Mouse (Mus musculus): ENCODE measurements around the gene Ldb3. TPM values are rescaled to one million over a fixed set of nuclear protein-coding genes. Genes with fewer than 3 reads are reported as not detected.

Ldb3 gene
- total RNA-seq (2021) = 1,000 to 10,000 TPM; 2,135 to 2,411 TPM
- long read RNA-seq, experiment 1, partial matches to known transcripts = 64 of 522 reads
- long read RNA-seq, experiment 1, other reads (novel, unspliced or antisense) = 458 of 522 reads
- long read RNA-seq, experiment 2, partial matches to known transcripts = 71 of 547 reads
- long read RNA-seq, experiment 2, other reads (novel, unspliced or antisense) = 474 of 547 reads

GRCm38 (mm10) chr14:34588498-34588897, at the start of gene Ldb3:
Gene Ldb3 (minus strand): TSS chr14:34588682.
- intact Hi-C loops (cut with DNase I) = no loop called here
- DNase-seq = peak in 1 of 2 experiments; percentile 57

GRCm38 (mm10) chr14:34635721-34636120, 47.2 kb upstream of the Ldb3 start:
- intact Hi-C loops (cut with DNase I) = no loop called here
- DNase-seq = no peak

GRCm38 (mm10) chr14:34635192-34635591, 46.7 kb upstream of the Ldb3 start:
- no peak for DNase-seq
- intact Hi-C loops (cut with DNase I) = no loop called here

- no peak for DNase-seq
- intact Hi-C loops (cut with DNase I) = no loop called here
Measured at GRCm38 (mm10) chr14:34632722-34633448, 44.4 kb upstream of the Ldb3 start.

- DNase-seq = no peak
- intact Hi-C loops (cut with DNase I) = no loop called here
Measured at GRCm38 (mm10) chr14:34626824-34627223, 38.3 kb upstream of the Ldb3 start.

GRCm38 (mm10) chr14:34623531-34624210, 35.2 kb upstream of the Ldb3 start:
- intact Hi-C loops (cut with DNase I) = loop anchor here (5.0 kb wide), 1 partner anchor 39 kb away; no protein-coding TSS in a partner anchor

GRCm38 (mm10) chr14:34623074-34623473, 34.6 kb upstream of the Ldb3 start:
- intact Hi-C loops (cut with DNase I) = loop anchor here (5.0 kb wide), 1 partner anchor 39 kb away; no protein-coding TSS in a partner anchor
- DNase-seq = no peak

More at GRCm38 (mm10) chr14:34623531-34624210, 35.2 kb upstream of the Ldb3 start:
- no peak for DNase-seq

GRCm38 (mm10) chr14:34620611-34621376, 32.3 kb upstream of the Ldb3 start:
- DNase-seq = no peak
- intact Hi-C loops (cut with DNase I) = loop anchor here (5.0 kb wide), 1 partner anchor 42 kb away; no protein-coding TSS in a partner anchor

GRCm38 (mm10) chr14:34618808-34619207, 30.3 kb upstream of the Ldb3 start:
- DNase-seq = no peak
- intact Hi-C loops (cut with DNase I) = loop anchor here (5.0 kb wide), 1 partner anchor 103 kb away; no protein-coding TSS in a partner anchor

- intact Hi-C loops (cut with DNase I) = loop anchor here (2.0 to 5.0 kb wide), 2 partner anchors 105 to 160 kb away; no protein-coding TSS in a partner anchor
- DNase-seq = peak; percentile 71 to 78
Measured at GRCm38 (mm10) chr14:34616821-34617220, 28.3 kb upstream of the Ldb3 start.

GRCm38 (mm10) chr14:34615625-34616024, 27.1 kb upstream of the Ldb3 start:
- intact Hi-C loops (cut with DNase I) = loop anchor here (2.0 to 5.0 kb wide), 2 partner anchors 107 to 161 kb away; no protein-coding TSS in a partner anchor
- no peak for DNase-seq

GRCm38 (mm10) chr14:34615082-34615481, 26.6 kb upstream of the Ldb3 start:
- no peak for DNase-seq
- intact Hi-C loops (cut with DNase I) = loop anchor here (5.0 kb wide), 1 partner anchor 107 kb away; no protein-coding TSS in a partner anchor

GRCm38 (mm10) chr14:34614551-34614950, 26.1 kb upstream of the Ldb3 start:
- no peak for DNase-seq
- intact Hi-C loops (cut with DNase I) = no loop called here

- intact Hi-C loops (cut with DNase I) = no loop called here
- no peak for DNase-seq
Measured at GRCm38 (mm10) chr14:34613523-34613922, 25.0 kb upstream of the Ldb3 start.

GRCm38 (mm10) chr14:34612222-34612621, 23.7 kb upstream of the Ldb3 start:
- intact Hi-C loops (cut with DNase I) = no loop called here
- no peak for DNase-seq

- DNase-seq = no peak
- intact Hi-C loops (cut with DNase I) = no loop called here
Measured at GRCm38 (mm10) chr14:34611591-34611990, 23.1 kb upstream of the Ldb3 start.

- no peak for DNase-seq
- intact Hi-C loops (cut with DNase I) = no loop called here
Measured at GRCm38 (mm10) chr14:34601910-34602309, 13.4 kb upstream of the Ldb3 start.

- no peak for DNase-seq
- intact Hi-C loops (cut with DNase I) = no loop called here
Measured at GRCm38 (mm10) chr14:34599941-34600340, 11.5 kb upstream of the Ldb3 start, which contains the start of gene Opn4. Gene Opn4 (minus strand): TSS chr14:34600142.

GRCm38 (mm10) chr14:34595596-34596255, 7.2 kb upstream of the Ldb3 start:
- DNase-seq = no peak
- intact Hi-C loops (cut with DNase I) = no loop called here

Data from gastrocnemius, postnatal 36 days (tissue).